Mouse (Mus musculus): ENCODE measurements around the gene Hacl1.
A peak's percentile ranks its signal among the peaks of the same experiment; 100 is the strongest.

Gene Hacl1

GRCm38 (mm10) chr14:31572561-31573175 is 68.4 kb downstream of the Hacl1 start:
- no peak for DNase-seq

- no peak for DNase-seq
These were observed 69.7 kb downstream of the Hacl1 start for GRCm38 (mm10) chr14:31571419-31571818.

DNA sequence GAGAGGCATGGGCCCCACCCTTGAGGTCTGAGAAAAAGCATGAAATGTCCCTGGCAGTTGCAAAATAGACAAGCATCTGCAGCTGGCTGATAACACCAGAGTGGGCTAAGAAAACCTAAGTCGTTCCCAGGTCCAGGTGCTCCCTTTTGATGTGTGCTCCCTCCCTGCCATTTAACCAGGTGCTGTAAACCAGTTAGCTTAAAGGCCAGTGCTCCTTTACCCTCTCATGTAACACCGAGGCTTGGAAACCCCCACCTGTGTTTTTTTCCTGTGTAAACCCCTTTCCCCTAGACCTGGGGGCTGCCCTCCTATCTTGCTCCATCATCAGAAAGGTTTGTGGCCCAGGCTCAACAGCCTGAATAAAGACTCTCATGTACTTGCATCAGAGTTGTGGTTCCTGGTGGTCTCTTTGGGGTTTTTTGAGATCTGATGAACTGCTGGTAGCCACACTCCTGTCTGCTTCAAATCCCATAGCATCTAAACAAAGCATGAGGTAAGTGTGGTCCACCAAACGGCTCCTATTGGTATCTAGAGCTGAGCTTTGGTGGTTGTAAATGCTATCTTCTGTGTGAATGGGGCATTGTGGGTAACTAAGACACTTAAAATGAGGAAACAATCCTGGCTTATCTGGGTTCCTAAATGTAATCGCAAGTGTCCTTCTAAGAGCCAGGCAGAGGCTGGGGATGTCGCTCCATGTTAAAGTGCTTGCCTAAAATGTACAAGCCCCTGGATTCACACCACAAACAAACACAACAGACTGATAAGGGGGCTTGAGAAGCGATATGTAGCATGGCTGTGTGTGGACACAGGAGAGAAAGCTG is 70.7 kb downstream of the Hacl1 start:
- no peak for DNase-seq

DNA sequence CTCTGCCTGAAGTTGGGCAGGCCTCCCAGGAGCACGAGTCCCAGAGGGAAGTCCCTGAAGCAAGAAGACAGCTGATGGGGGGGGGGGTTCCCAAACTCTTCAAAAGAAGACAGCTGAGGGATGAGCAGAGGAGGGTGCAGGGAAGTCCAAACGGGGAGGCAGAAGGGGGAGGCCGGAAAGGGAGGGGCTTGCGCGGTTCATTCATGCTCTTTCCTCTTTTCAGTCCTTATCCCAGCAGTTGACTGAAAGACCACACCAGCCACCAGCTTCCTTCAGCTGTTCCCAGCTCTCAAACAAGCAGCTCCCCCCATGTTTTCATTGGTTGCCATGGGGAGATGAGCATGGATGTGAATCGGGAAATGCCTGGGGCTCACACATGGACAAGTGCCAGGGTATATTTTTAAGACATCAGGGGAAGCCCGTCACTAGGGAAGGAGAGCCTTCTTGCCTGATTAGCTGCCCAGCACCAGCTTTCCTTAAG is 71.9 kb downstream of the Hacl1 start:
- peak; percentile 73 for DNase-seq

DNA sequence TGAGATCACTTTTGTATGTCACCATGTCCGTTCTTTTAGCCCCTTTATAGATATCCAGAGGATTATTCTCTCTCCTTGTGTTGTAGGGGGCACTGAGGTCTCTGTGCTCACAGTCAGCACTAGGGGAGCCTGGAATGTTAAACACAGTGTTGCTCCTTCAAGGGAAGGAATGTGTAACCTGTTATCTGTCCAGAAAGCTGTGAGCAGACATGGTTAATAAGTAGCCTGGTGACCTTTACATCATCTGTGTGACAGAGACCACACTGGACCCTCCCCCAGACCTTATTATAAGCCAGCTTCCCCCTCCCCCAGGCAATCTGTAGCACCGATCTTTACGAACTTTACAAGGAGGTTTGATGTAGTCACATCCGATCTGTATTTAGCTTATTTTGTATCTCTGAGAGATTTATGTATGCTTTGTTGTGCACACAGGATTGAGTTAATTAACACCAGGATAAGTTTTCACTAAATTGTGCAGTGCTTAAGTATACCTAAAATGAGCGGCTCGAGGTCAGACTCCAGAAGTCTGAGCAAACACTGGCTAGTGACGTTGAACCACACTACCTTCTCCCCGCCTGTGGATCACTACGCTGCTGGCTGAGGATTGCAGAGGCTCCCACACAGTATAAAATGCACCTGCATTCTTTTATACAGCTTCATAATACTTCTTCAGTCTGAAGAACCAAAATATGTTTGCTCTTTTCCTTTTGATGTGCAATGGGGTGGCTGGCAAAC is 75.4 kb downstream of the Hacl1 start:
- peak; percentile 15 for DNase-seq

GRCm38 (mm10) chr14:31564452-31565179 is 76.5 kb downstream of the Hacl1 start:
- peak; percentile 81 for DNase-seq

DNA sequence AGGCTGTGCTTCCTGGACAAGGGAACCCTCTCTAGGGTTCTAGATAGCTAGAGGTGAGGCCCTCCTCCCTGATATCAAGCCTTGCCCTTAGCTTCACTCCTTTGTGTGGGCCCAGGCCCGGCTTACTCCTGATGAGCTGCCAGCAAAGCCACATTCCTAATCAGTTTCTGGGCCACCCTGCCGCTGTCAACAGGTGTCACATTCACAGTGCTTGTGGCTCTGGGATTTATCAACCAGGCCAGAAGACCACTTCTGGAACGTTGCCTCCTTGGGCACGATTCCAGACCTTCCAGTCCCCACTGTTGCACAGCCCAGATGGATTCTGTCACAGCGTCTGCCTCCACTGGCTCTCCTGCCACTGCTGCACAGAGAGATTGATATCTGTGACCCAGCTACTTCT is 80.2 kb downstream of the Hacl1 start:
- peak; percentile 50 for DNase-seq

GRCm38 (mm10) chr14:31559216-31559615 is 81.9 kb downstream of the Hacl1 start:
- DNase-seq = no peak

- no peak for DNase-seq
These were observed 83.3 kb downstream of the Hacl1 start for GRCm38 (mm10) chr14:31557784-31558183.

GRCm38 (mm10) chr14:31557273-31557672 is 83.8 kb downstream of the Hacl1 start:
- no peak for DNase-seq

- no peak for DNase-seq
These were observed 84.4 kb downstream of the Hacl1 start for GRCm38 (mm10) chr14:31556526-31557260.

- DNase-seq = no peak
These were observed 85.1 kb downstream of the Hacl1 start for GRCm38 (mm10) chr14:31555963-31556434.

DNA sequence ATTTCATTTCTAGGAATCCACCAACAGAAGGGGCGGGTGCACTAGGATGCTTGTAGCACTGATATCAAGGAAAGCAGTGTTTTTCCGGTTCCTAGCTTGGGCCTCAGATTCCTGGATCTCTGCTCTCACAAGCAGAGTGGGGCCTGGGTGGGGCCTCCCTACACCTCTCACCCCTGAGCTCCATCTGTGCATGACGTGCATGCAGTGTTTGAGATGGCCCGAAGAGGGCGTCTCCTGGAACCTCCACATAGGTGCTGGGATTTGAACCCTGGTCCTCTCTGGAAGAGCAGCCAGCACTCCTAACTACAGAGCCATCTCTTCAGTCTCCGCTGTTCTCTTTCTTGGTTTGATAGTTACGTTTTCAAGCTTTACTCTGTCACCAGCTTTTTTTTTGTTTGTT is 86.1 kb downstream of the Hacl1 start:
- DNase-seq = no peak
